Mouse (Mus musculus) hematopoietic stem cell, adult 5-6 weeks (primary cell): ENCODE measurements around the gene 7530416G11Rik. TPM values are rescaled to one million over a fixed set of nuclear protein-coding genes. Genes with fewer than 3 reads are reported as not detected.

Source experiments
- ATAC-seq, 2 experiments: fragments of 125-278 bp in 1 of 2; replicated peaks in 1 of 2; 2 replicates each; pipeline ENCODE4 v1.8.0; 2016 to 2017; ENCODE audit warnings: inconsistent platforms in 2 of 2, mild to moderate bottlenecking in 2 of 2, moderate number of reproducible peaks in 2 of 2, low read depth in 1 of 2, moderate TSS enrichment in 1 of 2; ENCODE audit not compliant: low FRiP score in 2 of 2, poor library complexity in 2 of 2, severe bottlenecking in 2 of 2, insufficient read depth in 1 of 2, low TSS enrichment in 1 of 2
- total RNA-seq: library from RNA; stranded (forward); fragments of 172-1452, 232-1000 nt; gene quantifications from 2 replicates; pipeline ENCODE4 v1.2.3, GENCODE M21; 2017

The 7530416G11Rik gene
- total RNA-seq, 1 experiment from 2014 or later = not detected

DNA sequence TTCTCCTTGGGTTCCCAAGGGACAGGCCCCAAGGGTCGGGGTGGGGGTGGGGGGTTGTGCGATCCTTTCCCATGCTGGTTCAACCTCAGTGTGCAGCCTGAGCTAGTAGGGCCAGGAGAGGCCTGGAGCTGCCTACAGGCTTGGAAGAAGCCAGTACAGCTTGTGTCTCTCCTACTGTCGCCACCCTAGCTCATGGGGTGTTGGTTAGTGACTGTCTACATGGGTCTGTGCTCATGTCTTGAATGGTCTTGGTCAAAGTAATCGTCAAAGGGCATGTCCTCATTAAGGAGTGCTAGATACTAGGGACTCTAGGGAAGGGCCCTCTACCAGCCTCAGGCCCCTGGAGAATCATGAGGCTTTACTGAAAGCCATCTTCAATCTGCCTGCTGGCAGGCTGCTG is 5.5 kb downstream of the 7530416G11Rik start:
- no peak for ATAC-seq

DNA sequence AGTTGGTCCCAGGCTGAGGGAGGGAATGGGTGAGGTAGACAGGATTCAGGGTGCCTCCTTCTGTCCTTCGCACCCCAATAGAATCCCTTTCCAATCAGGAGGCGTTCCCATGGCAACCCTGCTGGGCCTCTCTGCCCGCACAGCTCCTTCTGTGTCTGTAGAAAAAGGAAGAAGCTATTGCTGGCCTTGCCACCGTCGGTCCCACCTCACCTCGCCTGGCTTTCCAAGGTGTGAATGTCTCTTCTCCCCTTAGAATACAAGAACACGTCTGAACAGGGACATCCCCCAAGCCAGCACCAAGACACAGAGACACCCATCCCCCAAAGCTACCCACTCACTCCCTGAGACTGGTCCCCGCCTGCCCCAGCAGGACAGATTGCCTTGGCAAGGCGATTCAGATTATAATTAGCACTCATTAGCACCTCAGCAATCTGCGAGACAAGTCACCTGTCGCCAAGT is 8.8 kb downstream of the 7530416G11Rik start:
- no peak for ATAC-seq

DNA sequence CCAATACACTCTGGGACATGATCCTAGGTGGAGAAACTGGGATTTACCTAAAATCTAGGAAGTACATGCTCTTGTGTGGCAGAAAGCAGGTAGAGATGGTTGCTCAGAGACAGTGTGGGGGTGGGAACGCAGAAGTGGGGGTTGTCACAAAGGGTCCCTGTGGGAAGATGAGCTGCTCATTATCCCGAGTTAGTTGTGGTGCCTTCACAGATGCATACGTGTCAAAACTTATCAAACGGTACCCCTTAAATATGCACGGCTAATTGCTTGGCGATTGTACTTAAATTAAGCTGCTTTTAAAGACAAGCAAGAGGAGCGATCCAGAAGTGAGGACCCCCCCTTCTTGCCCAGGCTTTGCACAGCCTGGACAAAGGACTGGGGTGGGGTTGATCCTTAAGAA is 13.3 kb downstream of the 7530416G11Rik start:
- ATAC-seq = no peak

DNA sequence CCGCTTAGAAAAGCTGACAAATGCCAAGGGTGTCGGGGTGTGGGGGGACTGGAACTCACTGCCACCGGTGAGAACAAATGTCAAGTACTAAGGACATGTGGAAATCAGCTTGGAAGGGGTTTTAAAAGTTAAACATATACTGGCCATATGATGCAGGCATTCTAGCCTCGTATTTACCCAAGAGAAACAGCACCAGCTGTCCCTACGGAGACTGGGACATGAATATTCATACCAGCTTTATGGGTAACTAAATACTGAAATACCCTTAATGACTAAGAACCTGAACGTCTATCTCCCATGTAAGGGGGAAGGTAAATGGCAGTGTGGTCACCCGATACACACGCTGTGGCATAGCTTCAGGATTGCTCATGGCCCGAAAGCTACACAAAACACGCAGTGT is 14.1 kb downstream of the 7530416G11Rik start:
- ATAC-seq = no peak

DNA sequence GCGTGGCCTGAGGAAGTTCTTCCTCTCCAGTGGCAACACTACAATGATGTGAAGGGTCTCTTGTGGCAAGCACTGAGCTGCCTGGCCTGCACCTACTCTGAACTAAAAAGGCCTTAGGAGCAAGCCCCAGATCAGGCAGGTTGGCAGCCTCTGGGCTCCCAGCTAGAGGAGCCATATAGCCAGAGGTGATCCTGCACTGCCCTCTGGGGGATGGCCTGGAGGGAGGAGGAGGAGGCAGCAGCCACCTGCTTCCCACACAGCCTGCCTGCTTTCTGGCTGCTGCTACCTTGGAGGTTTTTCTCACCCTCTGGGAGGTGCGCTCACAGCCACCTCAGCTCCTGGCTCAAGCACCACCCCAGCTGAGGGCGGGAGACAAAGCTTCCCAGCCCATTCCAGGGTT is 22.4 kb downstream of the 7530416G11Rik start:
- ATAC-seq = no peak

DNA sequence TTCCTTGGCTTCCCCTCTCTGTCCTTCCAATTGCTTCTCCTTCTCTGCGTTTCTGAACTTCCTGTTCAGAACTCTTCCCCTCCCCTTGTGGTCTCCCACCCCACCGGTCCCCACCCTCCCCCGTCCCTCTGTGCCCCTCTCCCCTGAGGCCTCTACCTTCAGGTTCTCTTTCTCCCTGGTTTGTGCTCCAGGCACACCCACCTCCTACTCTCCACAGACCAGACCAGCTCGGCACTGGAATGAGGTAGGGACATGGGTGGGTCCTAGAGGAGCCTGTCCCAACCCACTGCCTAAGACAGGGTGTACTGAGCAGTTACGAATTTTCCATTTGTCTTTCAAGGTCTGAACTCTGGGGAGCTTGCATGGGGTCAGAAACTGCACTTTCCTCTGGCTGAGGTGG is 23.1 kb downstream of the 7530416G11Rik start:
- ATAC-seq = no peak

DNA sequence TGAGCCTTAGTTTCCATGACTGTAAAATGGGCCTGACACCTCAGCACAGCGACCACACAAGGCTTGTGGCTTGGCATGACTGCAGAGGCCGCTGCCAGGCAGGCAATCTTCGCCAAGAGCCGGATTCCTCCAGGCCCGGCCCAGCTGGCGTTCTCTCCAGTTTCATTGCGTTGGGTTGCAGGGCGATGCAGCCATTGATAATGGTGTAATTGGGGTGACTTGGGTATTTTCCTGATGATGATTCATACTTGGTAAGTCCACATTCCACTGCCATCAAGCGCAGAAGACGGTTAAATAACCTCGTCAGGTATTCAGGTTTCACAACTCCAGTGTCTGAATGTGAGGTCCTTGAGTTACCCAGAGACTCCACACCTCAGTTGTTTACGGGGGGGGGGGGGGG is 23.7 kb downstream of the 7530416G11Rik start:
- ATAC-seq = no peak

DNA sequence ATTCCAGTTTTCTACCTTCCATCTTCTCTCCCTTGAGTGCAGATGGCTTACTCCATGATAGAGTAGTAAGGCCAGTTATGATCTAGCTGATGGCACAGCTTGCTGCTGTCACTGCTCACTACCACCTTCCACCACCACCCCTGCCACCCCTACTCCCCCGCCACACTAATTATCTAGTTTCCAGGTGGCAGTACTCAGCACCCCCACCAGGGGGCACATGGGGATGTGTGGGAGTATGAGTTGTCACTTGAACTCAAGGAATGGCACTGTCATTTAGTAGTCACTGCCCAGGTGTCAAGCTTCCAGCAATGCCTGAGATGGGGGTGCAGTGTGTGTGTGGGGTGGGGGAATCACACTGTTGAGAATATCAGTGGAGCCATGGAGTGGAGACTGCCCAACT is 25.4 kb downstream of the 7530416G11Rik start:
- ATAC-seq = peak; percentile 59 to 65

DNA sequence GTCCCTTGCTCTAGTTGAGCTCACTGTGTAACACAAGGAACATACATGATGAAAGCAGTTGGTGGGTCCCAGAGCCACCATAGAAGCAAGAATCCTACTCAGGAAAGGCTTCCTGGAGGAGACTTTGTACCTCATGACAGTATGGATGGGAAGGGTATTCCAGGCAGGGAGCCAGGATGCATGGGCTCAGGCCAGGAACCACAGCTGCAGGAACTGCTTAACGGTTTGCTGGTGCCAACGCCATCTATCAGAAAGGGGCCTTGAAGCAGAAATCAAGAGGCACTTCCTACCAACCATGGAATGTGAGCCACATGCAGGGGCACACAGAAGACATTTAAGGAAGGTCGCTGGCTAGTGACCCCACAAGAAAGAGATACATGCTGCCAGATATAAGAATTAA is 28.3 kb downstream of the 7530416G11Rik start:
- ATAC-seq = no peak

DNA sequence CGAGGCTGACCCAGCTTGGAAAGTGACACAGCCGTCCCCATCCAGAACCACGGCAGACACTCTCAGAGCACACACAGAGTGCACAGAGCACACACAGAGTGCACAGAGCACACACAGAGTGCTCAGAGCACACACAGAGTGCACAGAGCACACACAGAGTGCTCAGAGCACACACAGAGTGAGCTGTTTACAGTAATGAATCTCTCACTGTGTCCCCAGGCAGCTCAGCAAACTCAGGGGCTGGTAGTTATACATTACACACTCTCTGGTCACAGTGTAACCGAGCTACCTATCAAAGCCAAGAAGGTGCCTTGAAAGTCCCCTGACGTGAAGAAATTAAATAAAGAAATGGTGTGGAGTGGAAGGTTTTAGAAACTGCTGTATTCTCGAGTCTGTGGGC is 33.6 kb downstream of the 7530416G11Rik start:
- no peak for ATAC-seq

DNA sequence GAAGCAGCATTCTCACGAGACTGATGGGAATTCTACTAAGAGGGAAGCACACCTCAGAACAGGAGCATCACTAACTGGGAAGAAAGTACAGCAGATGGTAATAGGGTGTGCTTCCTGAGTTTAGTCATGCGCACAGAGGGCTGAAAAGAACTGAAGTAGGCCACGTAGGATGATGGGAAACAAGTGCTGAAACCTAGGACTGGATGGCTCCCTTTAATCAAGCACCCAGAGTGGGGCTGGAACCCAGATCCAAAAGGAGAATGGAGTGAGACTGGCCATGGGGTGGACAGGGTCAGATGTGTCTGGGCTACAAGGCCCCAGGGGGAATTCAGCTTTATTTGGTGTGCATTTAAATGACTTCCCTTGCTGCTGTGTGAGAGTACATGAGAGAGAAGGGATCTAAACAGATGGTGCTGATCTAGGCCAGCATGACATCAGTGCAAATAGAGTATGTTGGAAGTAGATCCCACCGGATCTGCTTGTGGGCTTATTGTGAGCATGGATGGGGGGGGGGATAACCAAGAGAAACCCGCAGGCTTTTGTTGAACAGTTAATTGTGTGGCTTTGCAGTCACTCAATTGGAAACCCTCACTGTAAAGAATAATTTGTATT is 36.5 kb downstream of the 7530416G11Rik start:
- ATAC-seq = no peak

DNA sequence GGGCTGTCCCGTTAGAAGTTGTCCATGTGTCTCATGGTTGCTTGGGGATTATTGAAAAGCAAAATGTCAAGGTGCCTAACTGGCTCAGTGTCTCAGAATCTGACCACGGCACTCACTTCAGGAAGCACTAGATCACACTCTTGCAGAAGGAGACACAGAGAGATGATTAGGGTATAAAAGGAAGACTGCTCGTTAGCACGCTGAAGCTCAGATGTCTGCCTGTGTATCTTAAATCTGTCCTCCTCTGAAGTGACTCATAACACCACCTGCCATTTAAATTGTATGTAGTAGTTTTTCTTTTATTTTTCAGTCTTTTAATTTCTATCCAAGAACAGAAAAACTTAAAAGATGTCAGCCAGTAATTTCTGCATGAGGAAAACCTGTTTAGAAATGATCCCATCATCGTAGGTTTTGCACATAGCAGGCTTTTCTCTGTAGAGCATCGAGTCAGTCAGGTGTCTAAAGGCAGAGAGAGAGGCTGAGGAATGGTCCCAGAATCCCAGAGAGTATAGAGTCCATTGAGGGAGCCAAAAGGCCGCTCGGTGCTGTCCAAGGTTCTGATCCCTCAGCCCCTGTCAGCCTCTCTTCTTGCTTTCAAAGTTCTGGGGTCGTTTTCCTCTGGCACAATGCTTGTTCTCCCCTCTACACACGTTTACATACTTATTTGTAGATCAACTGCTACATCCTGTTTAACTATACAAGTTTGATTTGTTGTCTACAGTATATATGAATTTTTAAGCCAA is 38.0 kb downstream of the 7530416G11Rik start:
- no peak for ATAC-seq

DNA sequence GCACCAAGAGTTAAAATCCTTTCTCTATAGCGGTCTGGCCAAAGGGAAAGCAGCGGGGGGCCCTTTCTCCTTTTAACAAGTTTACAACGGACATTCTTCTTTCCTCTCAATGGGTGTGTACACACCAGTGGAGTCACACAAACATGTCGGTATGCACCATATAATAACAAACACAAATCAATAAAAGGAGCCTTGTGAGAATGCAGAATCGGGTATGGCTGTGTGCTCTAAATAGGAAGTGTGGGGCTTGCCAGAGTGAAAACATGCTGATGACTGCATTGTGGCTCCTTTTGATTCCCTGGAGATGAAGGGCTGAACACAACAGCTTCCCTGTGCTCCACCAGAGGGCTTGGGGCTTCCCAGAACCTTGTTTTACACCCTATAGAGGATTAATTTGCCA is 38.8 kb downstream of the 7530416G11Rik start:
- no peak for ATAC-seq

DNA sequence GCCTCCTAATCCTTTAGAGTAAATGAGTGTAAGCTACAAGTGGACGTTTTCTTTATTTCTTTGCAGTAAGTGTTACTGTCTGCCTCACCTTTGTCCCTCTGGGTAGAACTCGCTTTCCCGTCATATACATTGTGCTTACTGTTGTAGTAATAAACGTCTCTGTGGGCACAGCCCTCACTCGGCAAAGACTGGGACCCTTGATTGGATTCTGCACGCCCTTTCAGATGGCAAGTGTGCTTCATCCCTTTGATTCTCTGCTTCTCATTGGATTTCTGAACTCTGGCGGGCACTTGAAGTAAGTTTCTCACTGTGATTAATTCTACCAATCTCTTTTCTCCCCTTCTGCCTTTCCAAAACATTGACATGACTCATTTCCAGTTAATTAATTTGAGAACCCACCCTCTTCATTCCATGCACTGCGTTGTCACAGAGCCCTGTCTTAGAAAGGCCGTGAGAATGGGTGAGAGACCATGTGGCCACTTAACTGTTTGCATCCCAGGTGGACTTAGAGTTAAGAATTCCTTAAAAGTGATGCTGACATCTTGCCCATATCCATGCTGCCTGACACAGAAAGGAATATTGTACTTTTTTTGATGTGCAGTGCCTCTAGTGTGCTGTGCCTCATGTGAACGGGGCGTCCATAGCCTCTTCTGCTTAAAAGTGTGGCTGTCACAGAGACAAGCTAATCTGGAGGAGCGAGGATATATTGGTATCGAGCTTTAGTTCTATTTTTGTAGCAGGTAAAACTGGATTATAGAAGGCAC is 39.8 kb downstream of the 7530416G11Rik start:
- no peak for ATAC-seq

DNA sequence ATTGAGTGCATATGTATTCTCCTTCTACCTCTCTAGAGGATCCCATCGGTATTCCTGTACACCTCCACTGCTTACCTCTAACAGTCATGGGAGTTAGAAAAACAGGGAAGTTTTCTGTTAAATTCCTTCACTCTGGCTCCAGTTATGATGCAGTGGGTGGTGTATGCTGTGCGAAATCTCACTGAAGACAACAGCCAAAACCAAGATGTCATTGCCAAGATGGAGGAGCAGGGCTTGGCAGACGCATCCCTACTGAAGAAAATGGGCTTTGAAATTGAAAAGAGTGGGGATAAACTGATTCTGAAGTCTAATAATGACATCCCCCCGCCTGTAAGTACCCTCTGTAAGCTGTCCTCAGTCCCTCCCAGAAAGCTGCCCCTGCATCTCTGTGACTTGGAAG is 40.9 kb downstream of the 7530416G11Rik start:
- no peak for ATAC-seq

DNA sequence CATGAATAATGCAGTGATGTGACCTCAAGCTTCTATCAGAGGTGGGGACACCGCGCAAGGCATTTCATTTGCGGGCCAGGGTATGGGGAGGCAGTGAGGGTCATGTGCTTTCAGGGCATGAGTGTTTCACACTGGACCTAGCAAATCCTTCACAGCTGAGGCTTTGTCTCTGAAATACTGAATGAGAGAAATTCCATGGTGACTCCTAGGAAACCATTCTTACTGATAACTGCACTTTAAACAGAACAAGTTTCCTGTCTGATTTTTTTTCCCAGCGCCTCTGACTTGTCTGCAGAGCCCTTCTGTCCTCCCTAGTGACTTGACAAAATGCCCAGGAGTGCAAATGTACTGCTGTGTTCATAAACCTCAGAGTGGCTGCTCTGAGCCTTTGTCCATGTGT is 41.5 kb downstream of the 7530416G11Rik start:
- no peak for ATAC-seq

DNA sequence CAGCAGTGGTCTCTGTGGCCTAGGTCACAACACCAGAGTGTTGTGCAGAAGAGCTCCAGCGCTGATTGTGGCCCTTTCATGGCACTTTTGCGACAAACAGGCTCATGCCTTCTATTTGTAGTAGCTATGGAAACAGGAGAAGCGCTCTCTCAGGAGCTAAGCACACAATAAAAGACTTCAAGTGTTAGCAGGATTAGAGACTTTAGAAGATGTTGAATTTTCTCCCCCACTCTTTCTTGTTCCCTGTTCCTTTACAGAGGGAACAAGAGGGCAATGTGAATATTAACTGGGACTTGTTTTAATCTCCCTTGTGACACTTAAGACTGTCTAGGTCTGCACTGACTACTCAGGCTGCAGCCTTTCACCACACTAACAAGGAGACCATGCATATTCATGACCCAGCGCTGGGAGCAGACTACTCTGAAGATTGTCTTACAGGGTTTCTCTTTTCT is 44.4 kb downstream of the 7530416G11Rik start:
- ATAC-seq = no peak

DNA sequence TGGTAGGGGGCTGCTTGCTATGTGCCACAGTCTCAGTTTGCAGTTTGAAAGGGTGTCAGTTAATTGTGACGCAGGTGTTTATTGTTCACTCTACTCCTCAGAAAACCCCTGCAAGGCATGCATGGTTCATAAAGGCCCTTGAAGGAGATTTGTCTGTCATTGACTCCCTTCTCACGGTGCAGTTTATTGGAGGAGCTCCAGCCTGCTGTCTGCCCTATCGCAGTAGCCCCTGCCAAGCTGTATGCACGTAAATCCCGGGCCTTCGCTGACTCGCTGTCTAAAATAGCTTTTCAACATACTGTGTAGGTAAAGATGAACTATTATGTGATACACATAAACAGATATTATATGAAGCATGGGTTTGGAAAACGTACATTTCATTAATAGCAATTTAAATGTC is 45.2 kb downstream of the 7530416G11Rik start:
- ATAC-seq = no peak
